Mouse (Mus musculus): ENCODE measurements at regions not wholly inside any gene's neighbourhood (a gene's known extent, or its start where the extent isn't known, plus 50 kb on each side); places are given as distances from the start of the nearest gene placed in this dataset.

- WGBS, result 84% methylated on average over 4 of the region's 4 CpGs
- no peaks in the 10 kb centered on the region for H3K27me3 ChIP-seq (ENCODE audit: poor library complexity, severe bottlenecking)
- no peaks in the 10 kb centered on the region for H3K9me3 ChIP-seq
- no peak overlapping the region for H3K27ac ChIP-seq
- H3K4me1 ChIP-seq, result peaks cover 19% of the 10 kb centered on the region
- no peak overlapping the region for H3K4me3 ChIP-seq
- no peaks in the 10 kb centered on the region for H3K36me3 ChIP-seq (replicated peaks)
- DNase-seq (ENCODE audit: extremely low spot score, low spot score), result no peak
Measured at GRCm38 (mm10) chr3:104317528-104317927, 97.4 kb upstream of the Magi3 start.

- Histone ChIP-seq H3K27ac (no peak overlapping the region), H3K9me3 (no peaks in the 10 kb centered on the region), H3K36me3 (replicated peaks) (no peaks in the 10 kb centered on the region), H3K27me3 (ENCODE audit: poor library complexity, severe bottlenecking) (no peaks in the 10 kb centered on the region), H3K4me1 (peaks cover 20% of the 10 kb centered on the region), H3K4me3 (no peak overlapping the region)
- DNase-seq (ENCODE audit: extremely low spot score, low spot score), result no peak
- WGBS, result 87% methylated on average over 4 of the region's 4 CpGs
Measured at GRCm38 (mm10) chr3:104313063-104313462, 92.9 kb upstream of the Magi3 start.

- Histone ChIP-seq H3K27me3 (ENCODE audit: poor library complexity, severe bottlenecking) (no peaks in the 10 kb centered on the region), H3K36me3 (replicated peaks) (no peaks in the 10 kb centered on the region), H3K9me3 (no peaks in the 10 kb centered on the region), H3K4me1 (peaks cover 40% of the 10 kb centered on the region), H3K4me3 (no peak overlapping the region), H3K27ac (peak overlapping the region; percentile 53; the same call in 1 of the 2 replicates)
- DNase-seq (ENCODE audit: extremely low spot score, low spot score), result no peak
- WGBS, result 76% methylated on average over 1 of the region's 1 CpGs
Measured at GRCm38 (mm10) chr3:104306961-104307360, 86.8 kb upstream of the Magi3 start.

- H3K9me3 ChIP-seq, result no peaks in the 10 kb centered on the region
- H3K36me3 ChIP-seq (replicated peaks), result no peaks in the 10 kb centered on the region
- H3K4me3 ChIP-seq, result peak overlapping the region; percentile 24; the same call in 1 of the 2 replicates
- H3K27ac ChIP-seq, result peak overlapping the region; percentile 65
- 14% methylated on average over 12 of the region's 12 CpGs for WGBS
- H3K27me3 ChIP-seq (ENCODE audit: poor library complexity, severe bottlenecking), result no peaks in the 10 kb centered on the region
- peaks cover 38% of the 10 kb centered on the region for H3K4me1 ChIP-seq
- DNase-seq (ENCODE audit: extremely low spot score, low spot score), result peak; percentile 22
Measured at GRCm38 (mm10) chr3:104305904-104306563, 85.9 kb upstream of the Magi3 start.

- WGBS, result 89% methylated on average over 7 of the region's 7 CpGs
Measured at GRCm38 (mm10) chr3:104303577-104303976, 83.4 kb upstream of the Magi3 start.

GRCm38 (mm10) chr3:104300201-104300600, 80.0 kb upstream of the Magi3 start:
- Histone ChIP-seq H3K27ac (no peak overlapping the region), H3K36me3 (replicated peaks) (no peaks in the 10 kb centered on the region), H3K9me3 (no peaks in the 10 kb centered on the region), H3K27me3 (ENCODE audit: poor library complexity, severe bottlenecking) (no peaks in the 10 kb centered on the region), H3K4me3 (no peak overlapping the region), H3K4me1 (peaks cover 34% of the 10 kb centered on the region)
- WGBS, result 87% methylated on average over 5 of the region's 5 CpGs
- DNase-seq (ENCODE audit: extremely low spot score, low spot score), result no peak

More at GRCm38 (mm10) chr3:104303577-104303976, 83.4 kb upstream of the Magi3 start:
- no peak for DNase-seq (ENCODE audit: extremely low spot score, low spot score)
- Histone ChIP-seq H3K9me3 (no peaks in the 10 kb centered on the region), H3K27me3 (ENCODE audit: poor library complexity, severe bottlenecking) (no peaks in the 10 kb centered on the region), H3K27ac (no peak overlapping the region), H3K4me3 (no peak overlapping the region), H3K4me1 (peaks cover 44% of the 10 kb centered on the region), H3K36me3 (replicated peaks) (no peaks in the 10 kb centered on the region)

GRCm38 (mm10) chr3:104298878-104299277, 78.7 kb upstream of the Magi3 start:
- H3K36me3 ChIP-seq (replicated peaks), result no peaks in the 10 kb centered on the region
- 0 out of 2 replicates have a peak overlapping the region, but pooled peaks have one; percentile 30 for H3K27ac ChIP-seq
- H3K4me3 ChIP-seq, result no peak overlapping the region
- peaks cover 47% of the 10 kb centered on the region for H3K4me1 ChIP-seq
- WGBS, result 64% methylated on average over 4 of the region's 4 CpGs
- H3K27me3 ChIP-seq (ENCODE audit: poor library complexity, severe bottlenecking), result no peaks in the 10 kb centered on the region
- no peak for DNase-seq (ENCODE audit: extremely low spot score, low spot score)
- H3K9me3 ChIP-seq, result no peaks in the 10 kb centered on the region

- H3K4me3 ChIP-seq, result no peak overlapping the region
- H3K36me3 ChIP-seq (replicated peaks), result no peaks in the 10 kb centered on the region
- H3K27ac ChIP-seq, result no peak overlapping the region
- H3K4me1 ChIP-seq, result peaks cover 51% of the 10 kb centered on the region
- DNase-seq (ENCODE audit: extremely low spot score, low spot score), result no peak
- H3K27me3 ChIP-seq (ENCODE audit: poor library complexity, severe bottlenecking), result no peaks in the 10 kb centered on the region
- 88% methylated on average over 2 of the region's 2 CpGs for WGBS
- H3K9me3 ChIP-seq, result no peaks in the 10 kb centered on the region
Measured at GRCm38 (mm10) chr3:104298409-104298808, 78.2 kb upstream of the Magi3 start.

- WGBS, result 75% methylated on average over 6 of the region's 6 CpGs
- H3K27me3 ChIP-seq (ENCODE audit: poor library complexity, severe bottlenecking), result no peaks in the 10 kb centered on the region
- H3K27ac ChIP-seq, result no peak overlapping the region
- H3K4me3 ChIP-seq, result no peak overlapping the region
- no peaks in the 10 kb centered on the region for H3K9me3 ChIP-seq
- DNase-seq (ENCODE audit: extremely low spot score, low spot score), result no peak
- H3K36me3 ChIP-seq (replicated peaks), result no peaks in the 10 kb centered on the region
- H3K4me1 ChIP-seq, result peaks cover 53% of the 10 kb centered on the region
Measured at GRCm38 (mm10) chr3:104297112-104297511, 76.9 kb upstream of the Magi3 start.

- Histone ChIP-seq H3K36me3 (replicated peaks) (no peaks in the 10 kb centered on the region), H3K27ac (no peak overlapping the region), H3K4me3 (no peak overlapping the region), H3K9me3 (no peaks in the 10 kb centered on the region), H3K4me1 (peaks cover 53% of the 10 kb centered on the region), H3K27me3 (ENCODE audit: poor library complexity, severe bottlenecking) (no peaks in the 10 kb centered on the region)
- no peak for DNase-seq (ENCODE audit: extremely low spot score, low spot score)
- 75% methylated on average over 9 of the region's 9 CpGs for WGBS
Measured at GRCm38 (mm10) chr3:104295856-104296255, 75.7 kb upstream of the Magi3 start.

GRCm38 (mm10) chr3:104295015-104295719, 75.0 kb upstream of the Magi3 start:
- Histone ChIP-seq H3K36me3 (replicated peaks) (no peaks in the 10 kb centered on the region), H3K4me3 (no peak overlapping the region), H3K27ac (no peak overlapping the region), H3K4me1 (peaks cover 49% of the 10 kb centered on the region), H3K27me3 (ENCODE audit: poor library complexity, severe bottlenecking) (no peaks in the 10 kb centered on the region), H3K9me3 (no peaks in the 10 kb centered on the region)
- WGBS, result 41% methylated on average over 8 of the region's 8 CpGs
- no peak for DNase-seq (ENCODE audit: extremely low spot score, low spot score)

- 37% methylated on average over 3 of the region's 3 CpGs for WGBS
- Histone ChIP-seq H3K36me3 (replicated peaks) (no peaks in the 10 kb centered on the region), H3K9me3 (no peaks in the 10 kb centered on the region), H3K27me3 (ENCODE audit: poor library complexity, severe bottlenecking) (no peaks in the 10 kb centered on the region), H3K4me1 (peaks cover 36% of the 10 kb centered on the region), H3K27ac (no peak overlapping the region), H3K4me3 (no peak overlapping the region)
- DNase-seq (ENCODE audit: extremely low spot score, low spot score), result no peak
Measured at GRCm38 (mm10) chr3:104293869-104294268, 73.7 kb upstream of the Magi3 start.

- WGBS, result 79% methylated on average over 5 of the region's 5 CpGs
- no peak for DNase-seq (ENCODE audit: extremely low spot score, low spot score)
- Histone ChIP-seq H3K27me3 (ENCODE audit: poor library complexity, severe bottlenecking) (no peaks in the 10 kb centered on the region), H3K36me3 (replicated peaks) (no peaks in the 10 kb centered on the region), H3K9me3 (no peaks in the 10 kb centered on the region), H3K27ac (no peak overlapping the region), H3K4me3 (no peak overlapping the region), H3K4me1 (peaks cover 9% of the 10 kb centered on the region)
Measured at GRCm38 (mm10) chr3:104288970-104289680, 69.0 kb upstream of the Magi3 start.

Data from forebrain, embryonic 10.5 days (tissue).